8 mouse cellular contexts compared by ENCODE assay signal in genomic region chr2:174076433-174076824, GRCm38 (mm10). TPM values are rescaled to one million over a fixed set of nuclear protein-coding genes. Genes with fewer than 3 reads are reported as not detected.
DNase-seq lines count a peak whose midpoint lies in the region; ATAC-seq and TF ChIP-seq lines count a peak whose summit lies in the region.

No protein-coding gene starts in this region.

- H3K27ac ChIP-seq in kidney, postnatal 0 days, result peak overlapping the region; percentile 95
- peak overlapping the region; percentile 66 for H3K27ac ChIP-seq in MEL (ENCODE audit: control insufficient read depth, low read depth, low read length)
- H3K27ac ChIP-seq in embryonic facial prominence, embryonic 15.5 days (replicated peaks), result peak overlapping the region; percentile 98
- peak overlapping the region; percentile 98 for H3K27ac ChIP-seq in limb, embryonic 12.5 days
- peak overlapping the region; percentile 90 for H3K27ac ChIP-seq in neural tube, embryonic 15.5 days (replicated peaks)

- H3K4me3 ChIP-seq in kidney, postnatal 0 days (replicated peaks; ENCODE audit: low read depth, low read length), result peak overlapping the region; percentile 78
- H3K4me3 ChIP-seq in MEL (ENCODE audit: control insufficient read depth in 1 of 2, insufficient read depth in 1 of 2, low read depth in 2 of 2, low read length in 2 of 2), result peak overlapping the region; percentile 55 to 73
- H3K4me3 ChIP-seq in embryonic facial prominence, embryonic 15.5 days (replicated peaks), result peak overlapping the region; percentile 91
- peak overlapping the region; percentile 77 for H3K4me3 ChIP-seq in limb, embryonic 12.5 days (replicated peaks)
- H3K4me3 ChIP-seq in neural tube, embryonic 15.5 days (replicated peaks), result peak overlapping the region; percentile 84

- no peaks in the 10 kb centered on the region for H3K36me3 ChIP-seq in kidney, postnatal 0 days (ENCODE audit: insufficient read depth, low read length)
- H3K36me3 ChIP-seq in MEL (ENCODE audit: control insufficient read depth in 1 of 2, insufficient read depth in 2 of 2, low read length in 2 of 2), result peaks cover 0 to 14% of the 10 kb centered on the region in 2 experiments; a peak in 2 of 4 replicates
- no peaks in the 10 kb centered on the region for H3K36me3 ChIP-seq in embryonic facial prominence, embryonic 15.5 days
- H3K36me3 ChIP-seq in limb, embryonic 12.5 days, result peaks cover 3% of the 10 kb centered on the region; the same call in 1 of the 2 replicates
- H3K36me3 ChIP-seq in neural tube, embryonic 15.5 days, result no peaks in the 10 kb centered on the region

- H3K9me3 ChIP-seq in kidney, postnatal 0 days (replicated peaks; ENCODE audit: low read length), result no peaks in the 10 kb centered on the region
- H3K9me3 ChIP-seq in MEL (replicated peaks; ENCODE audit: insufficient read depth, low read length), result no peaks in the 10 kb centered on the region
- H3K9me3 ChIP-seq in embryonic facial prominence, embryonic 15.5 days (replicated peaks), result no peaks in the 10 kb centered on the region
- no peaks in the 10 kb centered on the region for H3K9me3 ChIP-seq in limb, embryonic 12.5 days
- H3K9me3 ChIP-seq in neural tube, embryonic 15.5 days (replicated peaks), result no peaks in the 10 kb centered on the region

- no peaks in the 10 kb centered on the region for H3K27me3 ChIP-seq in kidney, postnatal 0 days (ENCODE audit: insufficient read depth, low read length)
- H3K27me3 ChIP-seq in MEL (ENCODE audit: control insufficient read depth in 1 of 2, insufficient read depth in 2 of 2, low read length in 2 of 2), result no peaks in the 10 kb centered on the region
- H3K27me3 ChIP-seq in embryonic facial prominence, embryonic 15.5 days, result no peaks in the 10 kb centered on the region
- no peaks in the 10 kb centered on the region for H3K27me3 ChIP-seq in limb, embryonic 12.5 days
- H3K27me3 ChIP-seq in neural tube, embryonic 15.5 days (replicated peaks), result no peaks in the 10 kb centered on the region

- no peak for TF ChIP-seq POLR2A in MEL (IDR thresholded peaks at IDR 0.05; ENCODE audit: control insufficient read depth in 1 of 2, insufficient read depth in 1 of 2, low read depth in 1 of 2, low read length in 2 of 2, poor library complexity in 1 of 2)

- peak; percentile 44 for ATAC-seq in kidney, postnatal 0 days (replicated peaks; ENCODE audit: low FRiP score, low read depth)
- peak; percentile 36 for ATAC-seq in embryonic facial prominence, embryonic 15.5 days (ENCODE audit: insufficient number of reproducible peaks, low FRiP score, low TSS enrichment, low read depth)
- ATAC-seq in limb, embryonic 12.5 days (ENCODE audit: insufficient number of reproducible peaks, insufficient read depth, low FRiP score, low TSS enrichment, low read depth), result peak; percentile 52; the same call in 1 of the 2 replicates
- peak; percentile 81 for ATAC-seq in neural tube, embryonic 15.5 days (ENCODE audit: low FRiP score)

- under 1% methylated on average over 22 of the region's 22 CpGs for WGBS in kidney, postnatal 0 days
- WGBS in embryonic facial prominence, embryonic 15.5 days, result under 1% methylated on average over 22 of the region's 22 CpGs
- WGBS in limb, embryonic 12.5 days, result 0% methylated on average over 22 of the region's 22 CpGs
- under 1% methylated on average over 22 of the region's 22 CpGs for WGBS in neural tube, embryonic 15.5 days

- H3K79me2 ChIP-seq in MEL (ENCODE audit: control insufficient read depth, insufficient read depth, low read length, poor library complexity), result peaks cover 34% of the 10 kb centered on the region

- no peak for TF ChIP-seq CTCF in kidney, postnatal 0 days (IDR thresholded peaks at IDR 0.05; ENCODE audit: low read depth)
- no peak for TF ChIP-seq CTCF in MEL (IDR thresholded peaks at IDR 0.05 in 2 of 3, conservative IDR thresholded peaks at IDR 0.05 in 1 of 3; ENCODE audit: control insufficient read depth in 1 of 3, insufficient read depth in 1 of 3, low read depth in 2 of 3, low read length in 3 of 3, poor library complexity in 1 of 3, severe bottlenecking in 1 of 3)

- peak overlapping the region; percentile 82 for H3K9ac ChIP-seq in kidney, postnatal 0 days (ENCODE audit: low read depth, low read length)
- H3K9ac ChIP-seq in MEL (ENCODE audit: control insufficient read depth, low read depth, low read length, poor library complexity, severe bottlenecking), result peak overlapping the region; percentile 81
- H3K9ac ChIP-seq in embryonic facial prominence, embryonic 15.5 days, result peak overlapping the region; percentile 64
- peak overlapping the region; percentile 84 for H3K9ac ChIP-seq in limb, embryonic 12.5 days (replicated peaks)
- H3K9ac ChIP-seq in neural tube, embryonic 15.5 days (replicated peaks), result peak overlapping the region; percentile 82

- TF ChIP-seq EP300 in MEL (IDR thresholded peaks at IDR 0.05; ENCODE audit: low read depth in 1 of 2, low read length in 2 of 2), result no peak

- no peak for TF ChIP-seq RAD21 in MEL (IDR thresholded peaks at IDR 0.05; ENCODE audit: low read depth, low read length)

- DNase-seq in kidney, postnatal 0 days (ENCODE audit: low spot score), result no peak
- no peak for DNase-seq in kidney, postnatal 10 days
- DNase-seq in MEL (ENCODE audit: low read depth, low spot score), result no peak
- no peak for DNase-seq in frontal cortex, postnatal 25 days (ENCODE audit: low spot score in 2 of 2)
- DNase-seq in kidney, postnatal 4 days, result no peak

- H3K4me1 ChIP-seq in kidney, postnatal 0 days (replicated peaks; ENCODE audit: insufficient read depth, low read length), result peaks cover 20% of the 10 kb centered on the region
- peaks cover 3 to 4% of the 10 kb centered on the region in 2 experiments; a peak in 2 of 4 replicates for H3K4me1 ChIP-seq in MEL (ENCODE audit: control insufficient read depth in 1 of 2, insufficient read depth in 2 of 2, low read length in 2 of 2)
- H3K4me1 ChIP-seq in embryonic facial prominence, embryonic 15.5 days, result peaks cover 46% of the 10 kb centered on the region
- H3K4me1 ChIP-seq in limb, embryonic 12.5 days (replicated peaks), result peaks cover 48% of the 10 kb centered on the region
- peaks cover 49% of the 10 kb centered on the region for H3K4me1 ChIP-seq in neural tube, embryonic 15.5 days

- H3K4me2 ChIP-seq in kidney, postnatal 0 days (ENCODE audit: low read length), result peak overlapping the region; percentile 98
- H3K4me2 ChIP-seq in embryonic facial prominence, embryonic 15.5 days (replicated peaks), result peak overlapping the region; percentile 85
- peak overlapping the region; percentile 88 for H3K4me2 ChIP-seq in limb, embryonic 12.5 days
- peak overlapping the region; percentile 92 for H3K4me2 ChIP-seq in neural tube, embryonic 15.5 days

TF ChIP-seq in MEL, 35 proteins besides CTCF, POLR2A, EP300 and RAD21:
- TF ChIP-seq UBTF (IDR thresholded peaks at IDR 0.05; ENCODE audit: borderline replicate concordance, insufficient read depth, low read depth, low read length), result no peak
- peak; percentile 73; the same call in 1 of the 2 replicates for TF ChIP-seq MAX (IDR thresholded peaks at IDR 0.05; ENCODE audit: low read length)

RNA-seq across cellular contexts. Expression of gene Stx16, which starts 0.3 kb away (rescaled TPM):
- 6.2 and 8.7 TPM in 2 replicates for polyA plus RNA-seq in kidney, postnatal 0 days (2015; fragmentation: Nextera tagmentation; extraction: Ambion mirVana)
- total RNA-seq in MEL (2012; rRNA removed), result 13.5 and 14.8 TPM in 2 replicates
- 10 to 100 TPM in 1 of 2 experiments, not detected in 1; 22.3 TPM for polyA plus RNA-seq in MEL (2012; ENCODE audit: insufficient read depth in 1 of 2, insufficient read length in 2 of 2, low read depth in 1 of 2, low replicate concordance in 2 of 2, missing spikeins in 1 of 2)
- polyA plus RNA-seq in embryonic facial prominence, embryonic 15.5 days (2015; fragmentation: Nextera tagmentation; extraction: Ambion mirVana), result 11.8 and 13.4 TPM in 2 replicates
- 12.7 and 13.6 TPM in 2 replicates for polyA plus RNA-seq in limb, embryonic 12.5 days (2016; fragmentation: Nextera tagmentation; extraction: Ambion mirVana)
- polyA plus RNA-seq in neural tube, embryonic 15.5 days (2015; fragmentation: Nextera tagmentation; extraction: Ambion mirVana), result 10.4 and 10.9 TPM in 2 replicates

RNA-seq across cellular contexts. Expression of gene Npepl1, which starts 33.7 kb away (rescaled TPM):
- 50.2 and 51.5 TPM in 2 replicates for polyA plus RNA-seq in kidney, postnatal 0 days (2015; fragmentation: Nextera tagmentation; extraction: Ambion mirVana)
- total RNA-seq in MEL (2012; rRNA removed), result 13.3 and 17.3 TPM in 2 replicates
- polyA plus RNA-seq in MEL (2012; ENCODE audit: insufficient read depth in 1 of 2, insufficient read length in 2 of 2, low read depth in 1 of 2, low replicate concordance in 2 of 2, missing spikeins in 1 of 2), result 10 to 100 TPM in 1 of 2 experiments, not detected in 1; 46.9 TPM
- 66.8 and 74.4 TPM in 2 replicates for polyA plus RNA-seq in embryonic facial prominence, embryonic 15.5 days (2015; fragmentation: Nextera tagmentation; extraction: Ambion mirVana)
- 52.6 and 56.6 TPM in 2 replicates for polyA plus RNA-seq in limb, embryonic 12.5 days (2016; fragmentation: Nextera tagmentation; extraction: Ambion mirVana)
- polyA plus RNA-seq in neural tube, embryonic 15.5 days (2015; fragmentation: Nextera tagmentation; extraction: Ambion mirVana), result 14.1 and 26.0 TPM in 2 replicates
